Mouse (Mus musculus) MN1 (cell line): ENCODE results near the gene Nt5e.

Experiments
- DNase-seq: peaks from one replicate; pipeline ENCODE4 v3.0.0-alpha.2; 2016; ENCODE audit warnings: low spot score

Gene Nt5e

DNA sequence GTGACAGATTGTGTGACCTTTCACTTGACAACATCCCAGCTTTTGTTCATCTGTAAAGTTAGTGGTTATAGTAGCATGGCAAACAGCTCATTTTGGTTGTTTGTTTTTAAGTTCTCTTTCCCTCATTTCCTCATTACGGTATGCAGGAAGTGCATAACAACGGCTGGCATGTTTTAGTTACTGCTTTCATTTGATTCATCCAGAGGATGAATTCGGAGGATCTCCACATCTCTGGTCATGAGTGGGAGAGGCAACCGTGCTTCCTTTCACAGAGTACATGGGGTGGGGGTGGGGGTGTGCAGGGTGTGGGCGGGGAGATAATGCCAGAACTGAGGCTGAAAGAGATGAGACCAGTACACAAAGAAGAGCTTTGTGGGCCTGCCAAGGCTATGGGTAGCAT is 19.9 kb downstream of the Nt5e start:
- no peak for DNase-seq

DNA sequence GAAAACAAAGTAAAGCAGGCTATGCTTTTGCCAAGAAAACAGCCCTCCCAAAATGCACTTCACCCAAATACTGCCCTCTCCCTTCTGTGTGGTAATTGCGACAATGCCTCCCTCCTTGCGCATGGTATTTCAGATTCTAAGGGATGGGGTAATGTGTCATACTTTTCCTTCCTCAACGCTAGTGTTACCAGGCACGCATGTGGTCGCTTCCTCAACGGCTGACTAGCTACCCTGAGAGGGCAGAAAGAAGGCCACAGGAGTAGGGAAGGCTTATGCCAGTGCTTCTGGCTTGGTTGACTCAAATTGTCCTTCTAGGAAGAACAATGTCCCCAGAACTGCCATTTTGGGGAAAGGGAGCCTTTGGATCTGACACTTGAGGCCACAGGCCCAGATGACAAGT is 21.6 kb downstream of the Nt5e start:
- no peak for DNase-seq

DNA sequence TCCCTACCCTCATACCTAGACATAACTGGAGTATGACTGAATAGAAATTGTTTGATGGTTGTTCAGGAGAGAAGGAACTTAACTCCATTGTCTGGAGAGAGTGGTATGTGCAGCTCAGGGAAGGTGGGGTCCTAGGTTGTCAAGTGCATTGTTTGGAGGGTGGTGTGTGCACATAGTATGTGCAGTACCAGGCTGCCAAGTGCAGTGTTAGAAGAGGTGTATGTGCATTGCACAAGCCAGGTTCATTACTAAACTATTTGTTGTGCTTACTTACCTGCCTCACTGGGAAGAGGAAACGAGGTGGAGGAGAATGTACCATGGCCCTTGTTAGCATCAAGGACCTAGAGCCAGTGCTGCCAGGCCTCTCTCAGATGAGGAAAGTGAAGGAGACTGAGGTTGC is 23.3 kb downstream of the Nt5e start:
- no peak for DNase-seq

DNA sequence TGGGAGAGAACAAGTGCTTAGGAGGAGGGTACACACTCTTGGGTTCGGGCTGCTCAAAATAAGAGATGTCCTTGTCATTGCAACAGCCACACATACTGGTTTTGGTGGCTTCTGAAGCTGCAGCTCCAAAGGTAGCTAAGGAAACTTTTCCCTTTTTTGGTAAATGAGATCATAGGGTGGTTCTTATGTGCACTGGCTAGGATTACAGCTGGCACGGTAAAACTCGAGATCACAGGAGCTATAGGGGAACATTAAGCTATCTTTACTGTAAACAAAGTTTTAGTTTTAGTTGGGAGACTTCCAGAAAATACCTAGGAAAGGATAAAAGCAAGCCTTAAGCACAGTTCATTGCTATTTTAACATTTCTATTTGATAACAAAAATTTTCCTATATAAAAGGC is 24.2 kb downstream of the Nt5e start:
- no peak for DNase-seq

DNA sequence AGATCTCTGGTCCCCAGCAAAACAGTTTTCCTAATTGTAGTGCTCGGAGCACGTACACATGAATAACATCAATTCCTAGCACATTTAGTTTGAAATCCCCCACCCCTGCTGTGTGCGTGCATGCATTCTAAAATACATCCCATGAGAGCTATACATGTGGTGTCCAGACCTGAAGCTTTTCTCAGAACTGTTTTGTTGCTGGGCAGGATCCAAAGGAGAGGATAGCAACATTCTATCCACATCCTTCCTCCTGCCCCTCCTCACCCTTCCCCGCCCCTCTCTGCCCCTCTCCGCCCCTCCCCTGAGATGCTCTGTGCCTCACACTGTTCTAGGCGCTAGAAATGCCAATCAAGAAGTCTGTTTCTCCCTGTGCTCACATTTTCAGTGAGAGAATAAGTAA is 25.7 kb downstream of the Nt5e start:
- no peak for DNase-seq

DNA sequence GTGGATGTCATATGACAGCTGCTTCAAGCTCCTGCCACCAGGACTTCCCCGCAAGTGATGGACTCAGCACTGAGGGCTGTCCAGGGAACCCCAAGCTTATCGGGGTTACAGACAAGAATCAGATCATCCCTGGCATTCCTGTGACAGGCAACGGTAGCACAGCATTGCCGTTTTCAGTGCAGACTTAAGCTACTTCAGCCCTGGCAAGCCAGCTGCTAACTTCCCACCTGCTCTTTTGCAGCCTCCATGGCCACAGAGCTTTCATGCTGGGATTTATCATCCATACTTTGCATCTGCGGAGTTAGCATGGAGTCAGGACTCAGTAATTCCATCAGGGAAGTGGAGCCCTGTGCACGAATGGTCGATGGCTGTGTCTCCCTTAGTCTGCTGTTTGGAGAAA is 26.5 kb downstream of the Nt5e start:
- DNase-seq: no peak

DNA sequence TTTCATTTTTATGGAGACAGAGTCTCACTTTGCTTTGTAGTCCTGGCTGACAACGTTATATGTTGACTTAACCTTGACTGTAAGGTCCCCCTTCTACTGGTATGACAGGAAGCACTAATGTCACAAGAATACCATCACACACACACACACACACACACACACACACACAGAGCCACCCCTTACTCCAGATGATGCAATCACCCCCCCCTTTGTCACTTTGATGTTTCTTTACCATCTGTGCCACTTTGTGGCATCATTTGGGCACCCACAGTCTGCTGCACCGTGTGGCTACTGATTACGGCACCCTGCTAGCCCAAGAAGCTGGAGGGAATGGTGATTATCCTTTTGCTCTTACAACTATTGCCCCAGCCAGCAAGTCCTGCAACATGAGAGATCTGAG is 30.2 kb downstream of the Nt5e start:
- no peak for DNase-seq

DNA sequence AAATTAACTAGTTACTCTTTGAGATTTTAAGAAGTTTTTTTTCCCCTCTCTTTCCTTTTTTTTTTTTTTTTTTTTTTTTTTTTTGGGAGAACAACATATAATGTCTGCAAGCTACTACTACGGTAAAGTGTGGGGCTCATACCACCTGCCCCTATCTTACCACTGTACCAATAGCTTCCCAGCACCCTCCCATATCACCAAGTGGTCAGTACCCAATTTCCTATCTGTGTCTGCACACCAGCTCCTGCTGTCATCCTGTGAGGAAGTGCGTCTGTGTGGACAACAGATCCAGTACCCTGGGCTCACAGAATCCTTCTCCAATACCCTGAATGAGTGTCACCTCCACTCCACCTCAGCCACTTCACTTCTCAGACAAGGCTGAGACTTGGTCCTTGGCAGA is 32.1 kb downstream of the Nt5e start:
- no peak for DNase-seq

DNA sequence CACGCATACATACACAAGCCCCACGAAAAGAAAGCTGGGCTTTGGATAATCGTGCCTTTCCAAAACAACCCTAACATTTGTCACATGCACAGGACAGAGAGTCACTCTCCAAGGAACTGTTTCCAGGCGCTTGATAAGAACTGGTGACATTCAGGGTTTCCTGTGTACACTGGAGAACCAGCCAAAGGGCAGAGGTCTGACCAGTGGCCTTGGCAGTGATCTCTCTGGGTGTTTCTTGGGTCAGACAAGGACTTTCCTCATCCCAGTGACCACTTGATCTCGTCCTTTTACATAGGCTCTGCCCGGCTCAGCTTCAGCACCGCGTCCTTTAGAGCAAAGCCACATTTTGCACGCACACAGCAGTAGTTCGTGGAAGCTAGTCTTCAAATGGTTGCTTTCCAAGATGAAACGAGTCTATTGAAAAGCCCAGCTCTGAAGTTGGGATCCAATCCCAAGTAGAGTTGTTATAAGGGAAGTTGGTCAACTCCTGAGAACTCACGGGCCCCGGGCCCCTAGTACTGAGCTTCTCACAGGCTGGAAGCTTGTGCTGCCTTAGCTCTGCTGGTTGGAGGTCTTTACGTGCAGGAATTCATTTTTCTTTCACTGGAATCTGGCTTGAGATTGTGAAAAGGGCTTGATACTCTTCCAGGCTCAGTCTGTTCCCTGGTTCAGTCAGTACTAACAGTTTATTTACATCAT is 34.4 kb downstream of the Nt5e start:
- no peak for DNase-seq

DNA sequence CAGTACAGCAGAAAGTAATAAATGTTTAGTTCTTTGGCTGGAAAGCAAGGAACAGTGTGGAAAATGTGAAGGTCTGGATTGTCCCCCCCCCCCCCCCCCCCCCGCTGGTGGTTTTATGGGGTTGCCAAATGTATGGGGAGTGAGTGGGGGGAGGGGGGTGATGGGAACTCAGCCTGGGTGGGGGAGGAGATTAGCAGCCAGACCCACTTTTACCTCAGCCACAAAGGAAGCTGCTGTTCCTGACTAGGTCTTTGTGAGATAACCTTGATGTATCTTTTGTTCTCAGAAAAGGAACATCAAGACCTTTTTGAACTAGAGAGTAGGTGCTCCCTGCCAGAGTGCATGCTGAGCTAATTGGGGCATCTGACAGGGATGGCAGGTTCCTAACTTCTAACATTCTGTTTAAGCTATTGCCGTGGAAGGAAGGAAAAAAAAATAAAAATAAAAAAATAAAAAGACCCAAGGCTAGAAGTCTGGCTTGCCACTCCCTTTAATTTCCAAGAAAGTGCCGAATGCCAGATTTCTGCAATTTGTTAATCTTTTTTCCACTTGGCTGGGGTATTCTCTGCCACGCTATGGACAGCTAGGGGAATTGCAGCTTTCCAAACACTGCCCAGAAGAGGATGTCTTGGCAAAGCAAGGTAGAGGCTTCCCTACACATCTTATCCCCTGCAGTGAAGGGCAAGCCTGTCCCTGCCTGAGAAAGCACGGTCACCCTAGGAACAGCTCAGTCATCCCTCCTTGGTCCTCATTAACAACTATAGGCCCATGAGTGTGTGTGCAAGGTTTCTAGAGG is 35.3 kb downstream of the Nt5e start:
- peak; percentile 25 for DNase-seq

DNA sequence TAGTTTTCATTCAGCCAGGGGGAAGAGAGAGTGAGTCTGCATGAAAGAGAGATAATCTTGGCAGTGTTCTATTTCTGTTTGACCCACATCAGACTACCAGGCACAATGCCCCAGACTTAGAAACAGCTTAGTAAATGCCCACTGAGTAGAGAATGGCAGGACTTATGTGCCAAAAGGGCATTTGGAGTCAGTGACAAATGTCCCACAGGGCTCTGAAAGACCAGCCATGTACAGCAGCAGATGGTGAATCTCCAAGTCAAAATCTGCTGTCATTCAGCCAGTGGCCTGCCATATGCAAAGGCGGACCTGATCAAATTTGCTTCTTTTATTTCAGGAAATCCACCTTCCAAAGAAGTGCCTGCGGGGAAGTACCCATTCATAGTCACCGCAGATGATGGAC is 36.1 kb downstream of the Nt5e start:
- no peak for DNase-seq

DNA sequence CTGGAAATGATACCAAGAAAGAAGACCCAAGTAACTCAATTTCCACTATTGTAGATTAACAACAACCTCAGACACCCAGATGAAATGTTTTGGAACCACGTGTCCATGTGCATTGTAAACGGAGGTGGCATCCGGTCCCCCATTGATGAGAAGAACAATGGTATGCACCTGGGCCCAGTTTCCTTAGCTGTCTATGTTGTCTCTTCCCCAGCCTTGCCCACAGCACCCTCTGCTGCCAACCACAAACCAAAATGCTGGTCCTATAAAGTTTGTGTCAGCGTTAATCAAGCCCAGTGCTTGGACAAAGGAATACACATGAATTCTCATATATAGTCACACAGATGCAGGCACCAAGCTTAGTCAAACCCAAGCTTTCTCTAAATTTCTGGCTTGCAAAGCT is 39.3 kb downstream of the Nt5e start:
- DNase-seq: no peak

DNA sequence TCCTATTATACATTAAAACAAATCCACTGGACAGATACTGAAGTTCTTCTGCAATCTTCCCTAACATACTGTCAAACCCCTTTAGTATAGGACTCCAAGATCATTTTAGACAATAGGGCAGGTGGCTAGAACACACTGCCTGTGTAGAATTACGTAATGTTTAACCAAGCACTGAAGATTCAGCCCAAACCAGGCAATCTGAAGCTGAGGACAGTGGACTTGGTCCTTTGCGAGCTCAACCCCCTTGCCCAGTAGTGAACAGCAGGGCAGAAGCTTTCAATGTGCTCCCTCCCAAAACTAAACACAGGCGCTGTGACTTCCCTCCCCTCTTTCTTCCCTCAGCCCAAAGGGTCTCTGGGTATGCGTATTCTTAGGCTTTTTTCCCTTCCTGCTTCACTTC is 39.8 kb downstream of the Nt5e start:
- no peak for DNase-seq

DNA sequence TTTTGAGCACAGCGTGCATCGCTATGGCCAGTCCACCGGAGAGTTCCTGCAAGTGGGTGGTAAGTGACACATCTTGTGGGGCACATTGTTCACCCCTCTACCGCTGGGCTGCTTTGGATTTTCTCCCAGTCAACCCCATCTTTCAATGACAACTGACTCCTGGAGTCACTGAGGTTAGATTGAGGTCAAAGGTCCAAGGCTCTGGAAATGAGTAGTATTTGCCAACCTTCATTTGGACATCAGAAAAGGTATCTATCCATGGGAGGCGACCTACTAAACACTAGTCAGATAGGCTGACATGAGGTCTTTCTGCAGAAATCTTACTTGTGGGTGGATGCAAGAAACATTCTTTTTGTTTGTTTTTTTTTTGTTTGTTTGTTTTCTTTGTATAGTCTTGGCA is 40.3 kb downstream of the Nt5e start:
- no peak for DNase-seq

DNA sequence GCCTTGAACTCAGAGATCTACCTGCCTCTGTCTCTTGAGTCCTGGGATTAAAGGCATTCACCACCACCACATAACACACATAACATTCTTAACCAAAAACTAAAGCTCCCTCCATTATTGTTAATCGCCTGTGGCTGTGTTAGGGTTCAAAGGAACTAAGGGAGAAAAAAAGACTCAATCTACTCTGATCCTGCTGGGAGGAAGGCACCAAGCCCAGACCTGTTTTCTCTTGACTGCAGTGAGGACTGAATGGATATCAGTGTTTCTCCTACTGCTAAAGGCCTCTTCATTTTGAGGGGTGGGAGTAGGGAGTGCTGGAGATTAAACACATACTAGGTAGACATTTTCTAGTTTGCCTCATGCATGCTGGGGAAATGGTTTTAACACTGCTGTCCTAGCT is 40.8 kb downstream of the Nt5e start:
- DNase-seq: no peak

DNA sequence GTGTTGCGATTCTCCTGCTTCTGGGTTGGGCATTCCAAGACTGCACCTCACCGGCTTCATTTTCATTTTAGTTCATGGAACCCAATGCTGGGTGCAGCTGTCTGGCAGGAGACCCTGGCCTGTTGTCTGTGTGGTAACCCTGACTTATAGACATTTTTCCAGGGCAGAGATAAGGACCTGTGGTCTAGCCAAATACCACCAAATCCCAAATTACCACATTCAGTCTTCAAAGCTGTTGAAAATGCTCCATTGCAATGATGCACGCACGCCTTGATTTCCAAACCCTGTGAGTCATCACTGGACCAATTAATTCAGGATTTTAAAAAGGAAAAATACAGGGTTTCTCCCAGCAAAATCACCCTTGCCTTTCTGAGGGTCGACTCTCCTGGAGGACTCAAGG is 41.5 kb downstream of the Nt5e start:
- DNase-seq: no peak

DNA sequence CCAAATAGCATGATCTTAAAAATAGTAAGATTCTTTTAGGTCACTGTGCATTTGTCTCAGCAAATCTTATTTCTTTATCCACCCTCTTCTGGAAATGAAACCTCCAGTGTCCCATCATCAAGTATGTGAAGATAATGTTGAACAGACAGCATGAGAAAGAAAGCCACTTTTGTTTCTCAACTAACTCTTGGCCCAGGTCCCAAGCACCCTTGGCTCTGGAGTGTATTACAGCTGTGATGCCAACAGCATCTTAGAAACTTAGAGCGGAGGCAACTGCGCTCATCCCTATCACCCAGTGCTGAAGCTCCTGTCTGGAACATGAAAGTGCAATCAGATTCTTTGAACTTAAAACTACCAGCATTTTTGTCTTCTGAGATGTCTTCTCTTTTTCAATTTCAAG is 42.7 kb downstream of the Nt5e start:
- DNase-seq: peak; percentile 22

DNA sequence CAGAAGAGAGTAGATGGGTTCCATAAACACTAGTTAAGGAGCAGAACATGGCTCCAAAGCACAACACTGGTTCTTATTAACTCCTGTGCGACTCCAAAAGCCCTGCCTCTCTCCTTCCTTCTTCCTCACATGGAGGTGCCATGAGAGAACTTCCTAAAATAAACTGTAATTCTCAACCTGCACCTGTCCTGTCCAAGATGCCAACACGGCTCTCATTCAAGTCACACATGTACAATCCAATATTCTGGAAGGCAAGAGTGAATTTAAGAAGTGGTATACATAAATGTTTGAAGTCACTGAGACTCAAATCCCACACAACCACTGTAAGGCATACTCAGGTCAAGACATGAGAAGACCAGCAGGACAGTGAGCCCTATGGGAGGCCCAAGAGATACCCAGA is 44.2 kb downstream of the Nt5e start:
- DNase-seq: no peak

DNA sequence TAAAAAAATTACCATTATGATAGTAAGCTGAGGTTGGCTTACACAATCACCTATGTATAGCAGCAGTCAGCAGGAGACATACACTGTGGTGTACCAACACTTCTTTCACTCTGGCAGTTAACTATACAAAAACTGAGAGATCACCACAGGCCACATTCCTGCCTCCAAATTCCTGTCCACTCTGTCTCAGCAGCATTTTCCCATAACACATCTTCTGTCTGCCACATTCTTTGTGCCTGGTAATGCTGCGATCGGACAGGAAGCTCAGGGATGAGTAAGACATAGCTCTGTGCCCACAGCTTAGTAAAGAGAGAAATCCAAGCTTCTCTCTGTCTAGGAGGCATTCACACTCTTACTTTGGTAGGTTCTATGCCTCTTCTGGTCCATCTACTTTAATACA is 46.0 kb downstream of the Nt5e start:
- no peak for DNase-seq

DNA sequence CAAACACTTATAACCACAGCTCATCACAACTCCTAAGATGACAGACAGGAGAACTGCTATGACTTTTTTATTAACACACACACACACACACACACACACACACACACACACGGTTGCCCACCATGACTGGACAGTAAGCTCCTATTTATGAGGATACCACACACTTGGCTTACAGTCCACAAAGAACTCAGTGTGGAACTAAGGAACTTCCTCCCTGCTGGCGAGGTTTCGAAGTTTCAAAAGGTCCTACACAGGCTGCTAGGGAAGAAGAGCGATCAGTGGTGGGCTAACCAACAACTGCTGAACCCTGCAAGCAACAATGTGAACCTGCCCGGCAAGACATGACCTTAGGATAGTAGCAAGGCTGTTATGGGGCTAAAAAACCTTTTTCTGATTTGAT is 50.5 kb downstream of the Nt5e start:
- DNase-seq: no peak

DNA sequence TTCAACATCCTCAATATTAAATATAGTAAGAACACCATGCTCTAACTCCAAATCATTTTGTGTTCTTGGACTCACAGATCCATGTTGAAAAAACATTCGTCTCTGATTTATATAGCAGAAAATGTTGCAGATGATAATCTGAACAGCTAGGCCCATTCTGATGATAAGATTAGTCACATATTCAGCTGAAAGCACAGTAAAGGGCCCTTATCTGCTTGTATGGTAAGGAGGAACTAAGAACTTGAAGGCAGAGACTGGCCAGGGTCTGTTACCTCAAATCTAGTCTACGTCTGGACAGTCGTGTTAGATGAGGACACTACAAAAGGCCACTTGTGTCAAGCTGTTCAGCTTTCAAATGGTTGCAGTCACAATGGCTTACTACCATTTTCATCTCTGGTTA is 52.1 kb downstream of the Nt5e start:
- DNase-seq: no peak

DNA sequence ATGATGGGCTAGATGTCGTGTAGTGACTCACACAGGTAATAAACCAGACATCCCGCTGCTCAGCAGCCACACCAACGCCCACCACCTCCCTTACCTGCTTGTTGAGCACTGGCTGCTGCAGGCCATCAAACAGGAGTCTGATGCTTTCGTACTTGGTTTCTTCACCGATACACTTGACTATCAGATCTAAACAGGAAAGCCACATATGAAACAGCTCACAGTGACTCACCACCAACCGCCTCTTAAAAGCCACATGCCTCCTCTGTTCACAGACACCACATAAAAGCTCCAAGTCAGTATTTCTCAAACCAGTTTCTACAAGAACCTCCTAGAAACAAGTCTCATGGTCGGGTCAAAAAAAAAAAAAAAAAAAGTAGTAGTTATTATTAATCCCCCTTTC is 53.1 kb downstream of the Nt5e start:
- DNase-seq: no peak

DNA sequence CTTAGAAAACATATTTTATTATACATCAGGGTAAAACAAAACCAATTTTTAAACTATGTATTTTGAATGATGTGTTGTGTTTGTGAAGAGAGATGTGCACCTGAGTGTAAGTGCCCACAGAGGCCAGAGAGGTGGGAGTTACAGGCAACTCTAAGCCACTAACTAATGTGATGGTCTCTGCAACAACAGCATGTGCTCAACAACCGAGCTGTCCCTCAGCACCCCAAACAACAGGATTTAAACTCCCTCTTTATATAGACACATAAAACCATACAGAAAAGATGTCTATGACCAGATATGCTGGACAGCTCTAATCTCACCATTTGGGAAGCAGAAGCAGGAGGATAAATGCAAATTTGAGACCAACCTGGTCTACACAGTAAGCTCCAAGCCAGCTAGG is 53.5 kb downstream of the Nt5e start:
- no peak for DNase-seq

DNA sequence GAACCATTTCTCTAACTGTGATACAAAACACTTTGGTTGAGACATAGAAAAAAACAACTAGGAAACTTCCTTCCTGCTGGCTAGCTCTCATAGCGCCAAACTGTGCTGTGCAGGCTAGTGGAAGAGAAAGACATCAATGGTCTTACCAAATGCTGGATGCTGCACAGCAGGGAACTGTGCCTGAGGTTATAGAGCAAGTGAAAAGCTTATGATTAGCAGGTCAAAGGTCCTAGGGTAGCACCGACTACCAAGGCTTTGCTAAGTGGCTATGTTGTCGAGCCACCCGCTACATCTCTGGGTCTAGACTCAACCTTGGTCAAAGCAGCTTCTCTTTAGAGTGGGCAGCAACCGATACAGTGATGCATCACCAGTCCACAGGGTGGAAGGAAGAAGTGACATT is 61.8 kb downstream of the Nt5e start:
- DNase-seq: no peak
